Mouse (Mus musculus): ENCODE measurements around the gene Npr1.

- TF ChIP-seq CTCF (IDR thresholded peaks at IDR 0.05; ENCODE audit: control insufficient read depth, insufficient read depth, insufficient replicate concordance, low read depth, low read length) (no peak), POLR2A (IDR thresholded peaks at IDR 0.05; ENCODE audit: control insufficient read depth, low read depth, low read length) (peak; percentile 38; the same call in 1 of the 2 replicates)
Measured at GRCm38 (mm10) chr3:90513796-90514590, 48.3 kb upstream of the Npr1 start, which contains the start of the genes S100a1 and S100a13.

Measured in testis, adult 2 months (tissue).